18 mouse cellular contexts compared by ENCODE assay signal in the genomic region with DNA sequence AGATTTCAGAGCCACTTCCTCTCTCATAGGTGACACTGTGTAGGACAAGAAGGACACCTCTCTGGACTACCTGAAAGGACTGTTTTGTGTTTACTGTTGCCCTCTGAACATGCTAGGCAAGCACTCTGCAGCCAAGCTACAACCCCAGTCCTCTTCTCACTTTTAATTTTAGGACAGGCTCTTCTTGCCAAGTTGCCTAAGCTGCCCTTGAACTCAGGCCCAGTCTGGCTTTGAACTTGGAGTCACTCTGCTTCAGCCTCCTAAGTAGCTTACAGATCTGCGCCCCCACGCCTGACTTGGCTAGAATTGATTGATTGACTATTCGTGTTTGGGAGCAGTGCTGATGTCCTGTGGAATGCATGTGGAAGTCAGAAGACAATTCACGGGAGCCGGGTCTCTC. TPM values are rescaled to one million over a fixed set of nuclear protein-coding genes. Genes with fewer than 3 reads are reported as not detected.
"Had no signal": no experiment of that assay in that cellular context is flagged by ENCODE, and none has a peak within 500 bp of the region (broad histone marks: within the 10 kb centered on the region; RNA-seq: fewer than 3 reads in every experiment).

No protein-coding gene starts in this region.

- DNase-seq: lung, adult 2 months; lung, postnatal 14 days; lung, postnatal 36 days; right cerebral cortex, postnatal 14 days; spleen, adult 18-20 months; thymus, adult 18-20 months; thymus, postnatal 14 days; thymus, postnatal 36 days had no signal

RNA-seq across cellular contexts. Expression of a gene that starts 23.1 kb away (rescaled TPM):
- total RNA-seq: megakaryocyte progenitor cell, adult 5-6 weeks; monocyte, adult 5-6 weeks; neutrophil, adult 5-6 weeks had no signal
- polyA plus RNA-seq: lung, adult 2 months; lung, postnatal 0 days; macrophage; midbrain, embryonic 11.5 days; midbrain, embryonic 15.5 days; midbrain, postnatal 0 days; neural tube, embryonic 12.5 days; neural tube, embryonic 14.5 days had no signal
